Mouse (Mus musculus): ENCODE data around the gene Cabp4. TPM values are rescaled to one million over a fixed set of nuclear protein-coding genes. Genes with fewer than 3 reads are reported as not detected.

The Cabp4 gene
- polyA plus RNA-seq, 1 experiment from 2014 or later: not detected

- Histone ChIP-seq H3K36me3 (replicated peaks; ENCODE audit: control insufficient read depth, insufficient read depth, low read depth, low read length) (no peaks in the 10 kb centered on the region), H3K4me2 (ENCODE audit: low read depth, low read length) (peak within 1 kb of the TSS; percentile 84), H3K9ac (replicated peaks; ENCODE audit: low read length) (peak within 1 kb of the TSS; percentile 78), H3K27ac (replicated peaks; ENCODE audit: low read depth, low read length) (no peak within 1 kb of the TSS; the same call in 1 of the 2 replicates), H3K4me1 (ENCODE audit: control insufficient read depth, insufficient read depth, low read length) (peaks cover 4% of the 10 kb centered on the region), H3K9me3 (replicated peaks; ENCODE audit: control insufficient read depth, low read length) (no peaks in the 10 kb centered on the region), H3K4me3 (ENCODE audit: low read depth, low read length) (peak within 1 kb of the TSS; percentile 73), H3K27me3 (ENCODE audit: control insufficient read depth, insufficient read depth, low read length) (no peaks in the 10 kb centered on the region)
- peak; percentile 94 for ATAC-seq (replicated peaks; ENCODE audit: insufficient number of reproducible peaks, low FRiP score, low TSS enrichment, low read depth)
- peak; percentile 95 for DNase-seq (ENCODE audit: low spot score)
- under 1% methylated on average over 33 of the region's 33 CpGs for WGBS
Observed at GRCm38 (mm10) chr19:4148491-4148806, 4.6 kb upstream of the Cabp4 start, which contains the start of gene Coro1b. Coro1b (plus strand) TSS chr19:4148619.

- Histone ChIP-seq H3K9ac (replicated peaks; ENCODE audit: low read length) (peak overlapping the region; percentile 18; the same call in 1 of the 2 replicates), H3K27ac (replicated peaks; ENCODE audit: low read depth, low read length) (no peak overlapping the region), H3K36me3 (replicated peaks; ENCODE audit: control insufficient read depth, insufficient read depth, low read depth, low read length) (no peaks in the 10 kb centered on the region), H3K4me2 (ENCODE audit: low read depth, low read length) (0 out of 2 replicates have a peak overlapping the region, but pooled peaks have one; percentile 13), H3K27me3 (ENCODE audit: control insufficient read depth, insufficient read depth, low read length) (no peaks in the 10 kb centered on the region), H3K4me3 (ENCODE audit: low read depth, low read length) (peak overlapping the region; percentile 73), H3K4me1 (ENCODE audit: control insufficient read depth, insufficient read depth, low read length) (peaks cover 4% of the 10 kb centered on the region), H3K9me3 (replicated peaks; ENCODE audit: control insufficient read depth, low read length) (no peaks in the 10 kb centered on the region)
- ATAC-seq (replicated peaks; ENCODE audit: insufficient number of reproducible peaks, low FRiP score, low TSS enrichment, low read depth) (no peak), DNase-seq (ENCODE audit: low spot score) (no peak)
- WGBS: 40% methylated on average over 9 of the region's 9 CpGs
Observed at GRCm38 (mm10) chr19:4147782-4148490, 4.1 kb upstream of the Cabp4 start.

- Histone ChIP-seq H3K9me3 (replicated peaks; ENCODE audit: control insufficient read depth, low read length) (no peaks in the 10 kb centered on the region), H3K27ac (replicated peaks; ENCODE audit: low read depth, low read length) (no peak overlapping the region)
- 37% methylated on average over 3 of the region's 3 CpGs for WGBS
Observed at GRCm38 (mm10) chr19:4147022-4147405, 3.2 kb upstream of the Cabp4 start.

GRCm38 (mm10) chr19:4146366-4147021 is 2.7 kb upstream of the Cabp4 start:
- Histone ChIP-seq H3K27ac (replicated peaks; ENCODE audit: low read depth, low read length) (no peak overlapping the region), H3K4me3 (ENCODE audit: low read depth, low read length) (no peak overlapping the region), H3K4me2 (ENCODE audit: low read depth, low read length) (no peak overlapping the region), H3K9me3 (replicated peaks; ENCODE audit: control insufficient read depth, low read length) (no peaks in the 10 kb centered on the region), H3K36me3 (replicated peaks; ENCODE audit: control insufficient read depth, insufficient read depth, low read depth, low read length) (no peaks in the 10 kb centered on the region), H3K27me3 (ENCODE audit: control insufficient read depth, insufficient read depth, low read length) (no peaks in the 10 kb centered on the region), H3K9ac (replicated peaks; ENCODE audit: low read length) (no peak overlapping the region), H3K4me1 (ENCODE audit: control insufficient read depth, insufficient read depth, low read length) (peaks cover 4% of the 10 kb centered on the region)
- no peak for DNase-seq (ENCODE audit: low spot score)
- 58% methylated on average over 12 of the region's 12 CpGs for WGBS
- ATAC-seq (replicated peaks; ENCODE audit: insufficient number of reproducible peaks, low FRiP score, low TSS enrichment, low read depth): no peak

More at GRCm38 (mm10) chr19:4147022-4147405, 3.2 kb upstream of the Cabp4 start:
- Histone ChIP-seq H3K4me1 (ENCODE audit: control insufficient read depth, insufficient read depth, low read length) (peaks cover 4% of the 10 kb centered on the region), H3K4me3 (ENCODE audit: low read depth, low read length) (no peak overlapping the region), H3K27me3 (ENCODE audit: control insufficient read depth, insufficient read depth, low read length) (no peaks in the 10 kb centered on the region), H3K36me3 (replicated peaks; ENCODE audit: control insufficient read depth, insufficient read depth, low read depth, low read length) (no peaks in the 10 kb centered on the region), H3K4me2 (ENCODE audit: low read depth, low read length) (no peak overlapping the region), H3K9ac (replicated peaks; ENCODE audit: low read length) (no peak overlapping the region)
- DNase-seq (ENCODE audit: low spot score) (no peak), ATAC-seq (replicated peaks; ENCODE audit: insufficient number of reproducible peaks, low FRiP score, low TSS enrichment, low read depth) (no peak)

GRCm38 (mm10) chr19:4145936-4146335 is 2.1 kb upstream of the Cabp4 start:
- peaks cover 4% of the 10 kb centered on the region for H3K4me1 ChIP-seq (ENCODE audit: control insufficient read depth, insufficient read depth, low read length)
- no peaks in the 10 kb centered on the region for H3K36me3 ChIP-seq (replicated peaks; ENCODE audit: control insufficient read depth, insufficient read depth, low read depth, low read length)
- no peaks in the 10 kb centered on the region for H3K27me3 ChIP-seq (ENCODE audit: control insufficient read depth, insufficient read depth, low read length)
- ATAC-seq (replicated peaks; ENCODE audit: insufficient number of reproducible peaks, low FRiP score, low TSS enrichment, low read depth) (no peak), DNase-seq (ENCODE audit: low spot score) (no peak)
- H3K4me2 ChIP-seq (ENCODE audit: low read depth, low read length): no peak overlapping the region
- H3K4me3 ChIP-seq (ENCODE audit: low read depth, low read length): no peak overlapping the region
- H3K9me3 ChIP-seq (replicated peaks; ENCODE audit: control insufficient read depth, low read length): no peaks in the 10 kb centered on the region
- no peak overlapping the region for H3K27ac ChIP-seq (replicated peaks; ENCODE audit: low read depth, low read length)
- H3K9ac ChIP-seq (replicated peaks; ENCODE audit: low read length): no peak overlapping the region
- WGBS: 87% methylated on average over 5 of the region's 5 CpGs

- H3K4me2 ChIP-seq (ENCODE audit: low read depth, low read length): no peak overlapping the region
- no peak overlapping the region for H3K27ac ChIP-seq (replicated peaks; ENCODE audit: low read depth, low read length)
- peaks cover 4% of the 10 kb centered on the region for H3K4me1 ChIP-seq (ENCODE audit: control insufficient read depth, insufficient read depth, low read length)
- H3K4me3 ChIP-seq (ENCODE audit: low read depth, low read length): no peak overlapping the region
- H3K27me3 ChIP-seq (ENCODE audit: control insufficient read depth, insufficient read depth, low read length): no peaks in the 10 kb centered on the region
- 78% methylated on average over 16 of the region's 16 CpGs for WGBS
- no peaks in the 10 kb centered on the region for H3K36me3 ChIP-seq (replicated peaks; ENCODE audit: control insufficient read depth, insufficient read depth, low read depth, low read length)
- ATAC-seq (replicated peaks; ENCODE audit: insufficient number of reproducible peaks, low FRiP score, low TSS enrichment, low read depth): no peak
- DNase-seq (ENCODE audit: low spot score): no peak
- H3K9me3 ChIP-seq (replicated peaks; ENCODE audit: control insufficient read depth, low read length): no peaks in the 10 kb centered on the region
- no peak overlapping the region for H3K9ac ChIP-seq (replicated peaks; ENCODE audit: low read length)
Observed at GRCm38 (mm10) chr19:4144550-4145498, 991 bp upstream of the Cabp4 start.

GRCm38 (mm10) chr19:4142416-4143173 is 1.2 kb downstream of the Cabp4 start:
- WGBS: 91% methylated on average over 18 of the region's 18 CpGs
- no peaks in the 10 kb centered on the region for H3K4me1 ChIP-seq (ENCODE audit: control insufficient read depth, insufficient read depth, low read length)
- no peak overlapping the region for H3K4me2 ChIP-seq (ENCODE audit: low read depth, low read length)
- no peak for DNase-seq (ENCODE audit: low spot score)
- H3K4me3 ChIP-seq (ENCODE audit: low read depth, low read length): no peak overlapping the region
- H3K36me3 ChIP-seq (replicated peaks; ENCODE audit: control insufficient read depth, insufficient read depth, low read depth, low read length): no peaks in the 10 kb centered on the region
- no peak for ATAC-seq (replicated peaks; ENCODE audit: insufficient number of reproducible peaks, low FRiP score, low TSS enrichment, low read depth)
- no peaks in the 10 kb centered on the region for H3K27me3 ChIP-seq (ENCODE audit: control insufficient read depth, insufficient read depth, low read length)
- no peak overlapping the region for H3K9ac ChIP-seq (replicated peaks; ENCODE audit: low read length)
- no peak overlapping the region for H3K27ac ChIP-seq (replicated peaks; ENCODE audit: low read depth, low read length)
- H3K9me3 ChIP-seq (replicated peaks; ENCODE audit: control insufficient read depth, low read length): no peaks in the 10 kb centered on the region

All from embryonic facial prominence, embryonic 11.5 days (tissue).